Mouse (Mus musculus): Measurements from ENCODE around the gene Tigd2. TPM values are rescaled to one million over a fixed set of nuclear protein-coding genes. Genes with fewer than 3 reads are reported as not detected.
A peak's percentile ranks its signal among the peaks of the same experiment; 100 is the strongest.
"Not testable (repeated sequence)": the region's sequence is repeated elsewhere in the genome, so short reads cannot be mapped to it uniquely, and the experiment has no call there.

The Tigd2 gene
- total RNA-seq (2021) = 10 to 100 TPM; 16.4 to 16.9 TPM
- long read RNA-seq, experiment 1, transcript Tigd2-201 (2 exons, 3,007 nt) = major isoform, 21 of 25 reads
- long read RNA-seq, experiment 1, partial matches to known transcripts = 0 of 25 reads
- long read RNA-seq, experiment 1, other reads (novel, unspliced or antisense) = 4 of 25 reads
- long read RNA-seq, experiment 2, partial matches to known transcripts = 0 of 4 reads
- long read RNA-seq, experiment 2, other reads (novel, unspliced or antisense) = 1 of 4 reads

- peak; percentile 95 to 96 for DNase-seq
These were observed at the start of gene Tigd2 for GRCm38 (mm10) chr6:59208685-59209298. Gene Tigd2, plus strand, starts transcription at chr6:59208870.

GRCm38 (mm10) chr6:59161801-59162478 is 46.7 kb upstream of the Tigd2 start:
- no peak for DNase-seq

GRCm38 (mm10) chr6:59162887-59163286 is 45.8 kb upstream of the Tigd2 start:
- no peak for DNase-seq

GRCm38 (mm10) chr6:59163407-59163806 is 45.3 kb upstream of the Tigd2 start:
- DNase-seq = no peak

GRCm38 (mm10) chr6:59168939-59169338 is 39.7 kb upstream of the Tigd2 start:
- DNase-seq = no peak

- no peak for DNase-seq
These were observed 37.4 kb upstream of the Tigd2 start for GRCm38 (mm10) chr6:59171230-59171629.

GRCm38 (mm10) chr6:59173940-59174339 is 34.7 kb upstream of the Tigd2 start:
- no peak for DNase-seq

- peak in 1 of 2 experiments; percentile 17 for DNase-seq
These were observed 30.6 kb upstream of the Tigd2 start for GRCm38 (mm10) chr6:59178051-59178450.

- peak; percentile 27 to 67 for DNase-seq
These were observed 28.2 kb upstream of the Tigd2 start for GRCm38 (mm10) chr6:59180376-59180996.

- peak; percentile 30 to 64 for DNase-seq
These were observed 23.5 kb upstream of the Tigd2 start for GRCm38 (mm10) chr6:59185010-59185699.

- no peak for DNase-seq
These were observed 18.7 kb upstream of the Tigd2 start for GRCm38 (mm10) chr6:59190006-59190405.

GRCm38 (mm10) chr6:59194518-59194917 is 14.2 kb upstream of the Tigd2 start:
- not testable (repeated sequence) for DNase-seq

GRCm38 (mm10) chr6:59195849-59196635 is 12.6 kb upstream of the Tigd2 start:
- DNase-seq = peak; percentile 43 to 45

GRCm38 (mm10) chr6:59196746-59197145 is 11.9 kb upstream of the Tigd2 start:
- no peak for DNase-seq

- DNase-seq = no peak
These were observed 10.3 kb upstream of the Tigd2 start for GRCm38 (mm10) chr6:59198356-59198755.

- no peak for DNase-seq
These were observed 9.6 kb upstream of the Tigd2 start for GRCm38 (mm10) chr6:59199021-59199420.

- DNase-seq = no peak
These were observed 1.1 kb upstream of the Tigd2 start for GRCm38 (mm10) chr6:59207561-59207960.

GRCm38 (mm10) chr6:59209299-59209707 is 633 bp downstream of the Tigd2 start:
- peak; percentile 4 to 32 for DNase-seq

- no peak for DNase-seq
These were observed 24.5 kb downstream of the Tigd2 start for GRCm38 (mm10) chr6:59233191-59233590.

GRCm38 (mm10) chr6:59233651-59234050 is 25.0 kb downstream of the Tigd2 start:
- no peak for DNase-seq

GRCm38 (mm10) chr6:59249675-59250074 is 41.0 kb downstream of the Tigd2 start:
- peak; percentile 18 to 39 for DNase-seq
